13 mouse cellular contexts compared by ENCODE assay signal in the genomic region with DNA sequence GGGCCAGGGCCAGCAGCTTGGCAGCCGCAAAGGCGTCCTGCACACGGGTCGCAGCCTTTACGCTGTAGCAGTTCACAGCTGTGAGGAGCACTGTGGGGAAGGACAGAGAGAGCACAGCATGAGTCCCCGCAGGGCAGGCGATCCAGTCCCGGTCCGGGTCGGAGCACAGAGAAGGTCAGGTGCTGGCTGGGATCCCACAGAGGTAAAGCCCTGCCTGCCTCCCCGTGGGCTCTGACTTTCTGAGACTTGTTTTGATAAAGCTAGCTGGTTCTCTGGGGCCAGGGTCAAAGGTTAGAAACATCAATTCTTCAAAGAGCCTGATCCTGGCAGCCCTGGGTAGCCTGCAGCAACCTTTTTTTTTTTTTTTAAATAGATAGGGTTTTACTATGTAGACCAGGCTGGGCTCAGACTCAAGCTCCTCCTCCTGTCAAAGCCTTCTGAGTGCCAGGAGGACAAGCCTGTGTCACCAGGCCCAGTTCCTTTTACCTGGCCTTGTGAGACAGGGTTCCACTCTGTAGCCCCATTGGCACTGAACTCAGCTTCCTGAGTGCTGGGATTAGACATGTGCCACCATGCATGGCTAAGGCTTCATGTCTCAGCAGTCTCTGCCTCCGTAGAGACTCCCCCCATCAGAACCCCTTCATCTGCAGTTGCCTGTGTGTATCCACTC. TPM values are rescaled to one million over a fixed set of nuclear protein-coding genes. Genes with fewer than 3 reads are reported as not detected.
DNase-seq lines count a peak whose midpoint lies in the region; ATAC-seq and TF ChIP-seq lines count a peak whose summit lies in the region.
"Had no signal": no experiment of that assay in that cellular context is flagged by ENCODE, and none has a peak within 500 bp of the region (broad histone marks: within the 10 kb centered on the region; RNA-seq: fewer than 3 reads in every experiment).

No protein-coding gene starts in this region.

- no peaks in the 10 kb centered on the region for H3K9me3 ChIP-seq in heart, embryonic 14.5 days (ENCODE audit: control insufficient read depth, low read length)
- H3K9me3 ChIP-seq in intestine, embryonic 16.5 days (ENCODE audit: control insufficient read depth, low read length), result no peaks in the 10 kb centered on the region
- H3K9me3 ChIP-seq in liver, postnatal 0 days (ENCODE audit: low read length), result no peaks in the 10 kb centered on the region
- H3K9me3 ChIP-seq: embryonic facial prominence, embryonic 15.5 days had no signal

- DNase-seq in heart, postnatal 25 days (ENCODE audit: low spot score), result no peak
- no peak for DNase-seq in liver, postnatal 0 days
- DNase-seq in ovary, postnatal 14 days (ENCODE audit: low spot score), result no peak
- no peak for DNase-seq in testis, postnatal 14 days (ENCODE audit: low spot score)
- no peak for DNase-seq in right cerebral cortex, postnatal 14 days
- DNase-seq: heart, adult 2 months; thymus, postnatal 14 days had no signal

- H3K36me3 ChIP-seq in heart, embryonic 14.5 days (ENCODE audit: control insufficient read depth, insufficient read depth, low read length), result peaks cover 16% of the 10 kb centered on the region
- H3K36me3 ChIP-seq in intestine, embryonic 16.5 days (ENCODE audit: control insufficient read depth, insufficient read depth, low read length), result no peaks in the 10 kb centered on the region
- peaks cover 22% of the 10 kb centered on the region for H3K36me3 ChIP-seq in liver, postnatal 0 days (replicated peaks; ENCODE audit: insufficient read depth, low read length)

- H3K27me3 ChIP-seq in heart, embryonic 14.5 days (ENCODE audit: control insufficient read depth, insufficient read depth, low read length), result no peaks in the 10 kb centered on the region
- no peaks in the 10 kb centered on the region for H3K27me3 ChIP-seq in intestine, embryonic 16.5 days (replicated peaks; ENCODE audit: control insufficient read depth, insufficient read depth, low read length)
- H3K27me3 ChIP-seq in liver, postnatal 0 days (ENCODE audit: insufficient read depth, low read length), result no peaks in the 10 kb centered on the region
- H3K27me3 ChIP-seq: embryonic facial prominence, embryonic 15.5 days had no signal

- no peak for ATAC-seq in heart, embryonic 14.5 days (ENCODE audit: insufficient number of reproducible peaks, insufficient read depth, low FRiP score, low read depth)
- ATAC-seq in intestine, embryonic 16.5 days, result no peak
- no peak for ATAC-seq in liver, postnatal 0 days

- no peak overlapping the region for H3K27ac ChIP-seq in heart, embryonic 14.5 days (replicated peaks in 1 of 2; ENCODE audit: control insufficient read depth in 1 of 2, insufficient read depth in 1 of 2, low read depth in 2 of 2, low read length in 2 of 2)
- peak overlapping the region; percentile 53; the same call in 1 of the 2 replicates for H3K27ac ChIP-seq in cortical plate, adult 2 months (ENCODE audit: insufficient read depth, low read length)
- H3K27ac ChIP-seq in intestine, embryonic 16.5 days (ENCODE audit: low read length), result peak overlapping the region; percentile 99
- H3K27ac ChIP-seq in liver, postnatal 0 days (ENCODE audit: low read depth), result peak overlapping the region; percentile 34
- H3K27ac ChIP-seq: heart, adult 2 months had no signal

- TF ChIP-seq POLR2A in cortical plate, adult 2 months (IDR thresholded peaks at IDR 0.05; ENCODE audit: extremely low read depth, insufficient read depth, low read length), result no peak

- no peak for TF ChIP-seq CTCF in cortical plate, adult 2 months (IDR thresholded peaks at IDR 0.05; ENCODE audit: extremely low read depth, insufficient read depth, low read length)
- TF ChIP-seq CTCF in liver, postnatal 0 days (IDR thresholded peaks at IDR 0.05; ENCODE audit: low read depth), result no peak

- H3K4me3 ChIP-seq in heart, embryonic 14.5 days (ENCODE audit: control insufficient read depth in 1 of 2, insufficient read depth in 1 of 2, low read depth in 1 of 2, low read length in 2 of 2), result no peak overlapping the region
- H3K4me3 ChIP-seq in cortical plate, adult 2 months (ENCODE audit: insufficient read depth, low read length), result no peak overlapping the region
- H3K4me3 ChIP-seq in intestine, embryonic 16.5 days (ENCODE audit: low read length), result no peak overlapping the region
- peak overlapping the region; percentile 0; the same call in 1 of the 2 replicates for H3K4me3 ChIP-seq in liver, postnatal 0 days (ENCODE audit: low read depth, low read length)
- H3K4me3 ChIP-seq: embryonic facial prominence, embryonic 15.5 days; heart, adult 2 months had no signal

- peak overlapping the region; percentile 7; the same call in 1 of the 2 replicates for H3K9ac ChIP-seq in heart, embryonic 14.5 days (ENCODE audit: low read length)
- H3K9ac ChIP-seq in intestine, embryonic 16.5 days (ENCODE audit: low read depth, low read length), result peak overlapping the region; percentile 38; the same call in 1 of the 2 replicates
- H3K9ac ChIP-seq in liver, postnatal 0 days (replicated peaks), result peak overlapping the region; percentile 16; the same call in 1 of the 2 replicates
- H3K9ac ChIP-seq: embryonic facial prominence, embryonic 15.5 days had no signal

- TF ChIP-seq EP300 in liver, postnatal 0 days (IDR thresholded peaks at IDR 0.05; ENCODE audit: low read depth), result no peak

- 76% methylated on average over 12 of the region's 12 CpGs for WGBS in heart, embryonic 14.5 days
- WGBS in intestine, embryonic 16.5 days, result 36% methylated on average over 12 of the region's 12 CpGs
- WGBS in liver, postnatal 0 days (ENCODE audit: insufficient replicate concordance), result 71% methylated on average over 12 of the region's 12 CpGs

- H3K4me1 ChIP-seq in heart, embryonic 14.5 days (ENCODE audit: control insufficient read depth in 2 of 2, insufficient read depth in 2 of 2, low read length in 2 of 2), result peaks cover 26 to 40% of the 10 kb centered on the region in 2 experiments
- peaks cover 14% of the 10 kb centered on the region for H3K4me1 ChIP-seq in cortical plate, adult 2 months (ENCODE audit: control insufficient read depth, insufficient read depth, low read length)
- H3K4me1 ChIP-seq in intestine, embryonic 16.5 days (ENCODE audit: control insufficient read depth, insufficient read depth, low read length), result peaks cover 37% of the 10 kb centered on the region
- H3K4me1 ChIP-seq in liver, postnatal 0 days (ENCODE audit: insufficient read depth), result peaks cover 37% of the 10 kb centered on the region

- H3K4me2 ChIP-seq in heart, embryonic 14.5 days (ENCODE audit: low read length), result no peak overlapping the region
- 0 out of 2 replicates have a peak overlapping the region, but pooled peaks have one; percentile 1 for H3K4me2 ChIP-seq in intestine, embryonic 16.5 days (ENCODE audit: low read depth, low read length)
- H3K4me2 ChIP-seq in liver, postnatal 0 days (ENCODE audit: low read depth, low read length), result peak overlapping the region; percentile 56
- H3K4me2 ChIP-seq: embryonic facial prominence, embryonic 15.5 days had no signal

- intact Hi-C loops in heart, postnatal 25 days (cut with DNase I), result no loop called here

RNA-seq across cellular contexts. Expression of gene Slc7a5, which starts 10.9 kb away (rescaled TPM):
- 18.7 and 18.8 TPM in 2 replicates for polyA plus RNA-seq in heart, embryonic 14.5 days (2014; fragmentation: Nextera tagmentation; extraction: Ambion mirVana)
- total RNA-seq in heart, postnatal 25 days (2021), result 1 to 10 TPM; 3.2 to 4.9 TPM
- polyA plus RNA-seq in cortical plate, adult 2 months (2012; rRNA removed), result 74.1 and 75.6 TPM in 2 replicates
- polyA plus RNA-seq in intestine, embryonic 16.5 days (2015; fragmentation: Nextera tagmentation; extraction: Ambion mirVana), result 11.6 and 12.5 TPM in 2 replicates
- 10.5 and 10.8 TPM in 2 replicates for polyA plus RNA-seq in liver, postnatal 0 days (2015; fragmentation: Nextera tagmentation; extraction: Ambion mirVana)

RNA-seq across cellular contexts. Expression of gene Car5a, which starts 48.1 kb away (rescaled TPM):
- not detected in 2 replicates for polyA plus RNA-seq in heart, embryonic 14.5 days (2014; fragmentation: Nextera tagmentation; extraction: Ambion mirVana)
- total RNA-seq in heart, postnatal 25 days (2021), result not detected
- polyA plus RNA-seq in cortical plate, adult 2 months (2012; rRNA removed), result 0.29 and 0.42 TPM in 2 replicates
- 0.31 and 0.70 TPM in 2 replicates for polyA plus RNA-seq in intestine, embryonic 16.5 days (2015; fragmentation: Nextera tagmentation; extraction: Ambion mirVana)
- polyA plus RNA-seq in liver, postnatal 0 days (2015; fragmentation: Nextera tagmentation; extraction: Ambion mirVana), result 5.9 and 9.6 TPM in 2 replicates
- total RNA-seq: heart, adult 2 months; layer of hippocampus, postnatal 25 days had no signal
- polyA plus RNA-seq: heart, adult 2 months; macrophage had no signal

RNA-seq across cellular contexts. Expression of gene Banp, which starts 52.9 kb away (rescaled TPM):
- 21.2 and 24.8 TPM in 2 replicates for polyA plus RNA-seq in heart, embryonic 14.5 days (2014; fragmentation: Nextera tagmentation; extraction: Ambion mirVana)
- 10 to 100 TPM; 15.0 to 26.5 TPM for total RNA-seq in heart, postnatal 25 days (2021)
- 68.4 and 76.1 TPM in 2 replicates for polyA plus RNA-seq in cortical plate, adult 2 months (2012; rRNA removed)
- 36.3 and 36.6 TPM in 2 replicates for polyA plus RNA-seq in intestine, embryonic 16.5 days (2015; fragmentation: Nextera tagmentation; extraction: Ambion mirVana)
- polyA plus RNA-seq in liver, postnatal 0 days (2015; fragmentation: Nextera tagmentation; extraction: Ambion mirVana), result 7.6 and 7.9 TPM in 2 replicates

Comparison
In these comparisons a context has a peak if more than half of its experiments do, and no peak if none do; other contexts are left out.
1. H3K27ac ChIP-seq: peak in cortical plate, adult 2 months (single experiment), intestine, embryonic 16.5 days (single experiment) and liver, postnatal 0 days (single experiment); none in heart, embryonic 14.5 days (0 of 2).
2. Peak in every context shown above with its lines, with median percentiles within 50 percentile points of each other: H3K9ac ChIP-seq.